Mouse (Mus musculus) limb, embryonic 11.5 days (tissue): ENCODE measurements around the gene Jak1. TPM values are rescaled to one million over a fixed set of nuclear protein-coding genes. Genes with fewer than 3 reads are reported as not detected.

Source experiments
- ATAC-seq: fragments of 200-750 bp; cut with Nextera tagmentation; 2 replicates; pipeline ENCODE4 v1.8.0; 2017; ENCODE audit warnings: low read depth; ENCODE audit not compliant: insufficient number of reproducible peaks, low FRiP score, low TSS enrichment
- DNase-seq: peaks from one replicate; pipeline ENCODE4 v3.0.0-alpha.2; 2015; ENCODE audit warnings: low spot score
- H3K27ac ChIP-seq: fragments of 300-500 bp; sonication (generic); replicated peaks from 2 replicates; pipeline ENCODE4 v1.5.1; 2014; ENCODE audit warnings: low read depth, mild to moderate bottlenecking, low read length
- H3K27me3 ChIP-seq: fragments of 300-500 bp; sonication (generic); 2 replicates; pipeline ENCODE4 v1.6.1; 2014; ENCODE audit warnings: mild to moderate bottlenecking, low read length, mixed read lengths; ENCODE audit not compliant: control insufficient read depth, insufficient read depth
- H3K36me3 ChIP-seq: fragments of 300-500 bp; sonication (generic); 2 replicates; pipeline ENCODE4 v1.6.1; 2014; ENCODE audit warnings: mild to moderate bottlenecking, low read length, moderate library complexity, mixed read lengths; ENCODE audit not compliant: control insufficient read depth, insufficient read depth
- H3K4me1 ChIP-seq: fragments of 300-500 bp; sonication (generic); 2 replicates; pipeline ENCODE4 v1.6.1; 2014; ENCODE audit warnings: low read length, mixed read lengths; ENCODE audit not compliant: control insufficient read depth, insufficient read depth
- H3K4me2 ChIP-seq: fragments of 300-500 bp; sonication (generic); 2 replicates; pipeline ENCODE4 v1.6.1; 2014; ENCODE audit warnings: low read depth, mild to moderate bottlenecking, moderate library complexity; ENCODE audit not compliant: severe bottlenecking
- H3K4me3 ChIP-seq: fragments of 300-500 bp; sonication (generic); 2 replicates; pipeline ENCODE4 v1.5.1; 2014; ENCODE audit warnings: low read depth, low read length
- H3K9ac ChIP-seq: fragments of 300-500 bp; sonication (generic); 2 replicates; pipeline ENCODE4 v1.6.1; 2014; ENCODE audit warnings: mild to moderate bottlenecking, low read length
- H3K9me3 ChIP-seq: fragments of 300-500 bp; sonication (generic); 2 replicates; pipeline ENCODE4 v1.6.1; 2016; ENCODE audit warnings: low read length; ENCODE audit not compliant: control insufficient read depth
- WGBS: fragments of 180-500 bp; shearing (Covaris S2); extraction: QIAGEN DNeasy Blood & Tissue Kit; methylation state at CpG from one replicate; pipeline ENCODE4 v1.1.7; 2014; 5-methylcytosine and 5-hydroxymethylcytosine counted together
- polyA plus RNA-seq: library from polyadenylated mRNA; unstranded; fragments of >200 nt; fragmentation: Nextera tagmentation; extraction: Ambion mirVana; gene quantifications from 2 replicates; pipeline ENCODE4 v1.2.1, GENCODE M21; 2014

Gene Jak1
- polyA plus RNA-seq, 1 experiment from 2014 or later: 61.3 TPM

DNA sequence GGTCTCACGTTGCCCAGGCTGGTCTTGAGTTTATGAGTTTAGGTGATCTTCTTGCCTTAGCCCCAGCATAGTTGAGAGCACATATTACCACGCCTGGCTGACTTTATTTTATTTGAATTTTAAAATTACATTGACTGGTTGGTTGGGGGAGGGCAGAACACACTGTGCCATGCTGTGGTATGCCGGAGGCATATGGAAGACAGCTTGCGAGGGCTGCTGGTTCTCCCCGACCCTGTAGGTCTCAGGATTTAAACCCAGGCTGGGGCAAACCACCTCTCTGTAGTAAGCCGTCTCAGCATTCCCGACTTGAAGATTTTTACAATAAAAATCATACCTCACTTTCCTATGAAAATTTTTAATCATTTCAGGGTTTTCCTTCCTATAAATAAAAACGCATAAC lies 130.1 kb downstream of the Jak1 start:
- Histone ChIP-seq H3K36me3 (no peaks in the 10 kb centered on the region), H3K4me3 (no peak overlapping the region), H3K9ac (no peak overlapping the region), H3K4me1 (no peaks in the 10 kb centered on the region), H3K27ac (no peak overlapping the region), H3K9me3 (no peaks in the 10 kb centered on the region), H3K27me3 (no peaks in the 10 kb centered on the region), H3K4me2 (no peak overlapping the region)
- 86% methylated on average over 8 of the region's 8 CpGs for WGBS
- no peak for DNase-seq
- ATAC-seq: no peak

DNA sequence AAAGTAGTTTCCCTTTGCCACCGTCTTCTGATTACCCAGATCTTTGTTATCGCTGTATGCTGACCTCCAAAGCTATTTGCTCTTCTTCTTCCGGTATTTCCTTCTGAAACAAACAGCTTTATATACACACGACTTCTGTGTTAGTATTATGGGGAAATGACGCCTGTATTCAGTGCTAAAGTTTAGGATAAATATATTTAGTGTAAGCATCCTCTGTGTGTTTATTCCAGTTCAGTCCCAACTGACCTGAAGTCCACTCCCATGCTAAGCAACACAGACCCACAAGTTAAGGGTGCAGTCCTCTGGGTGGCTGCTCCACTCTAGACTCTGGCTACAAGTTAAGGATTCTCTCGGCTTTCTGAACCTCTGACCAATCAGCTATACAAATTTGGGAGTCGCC lies 144.1 kb downstream of the Jak1 start:
- Histone ChIP-seq H3K4me3 (no peak overlapping the region), H3K9me3 (no peaks in the 10 kb centered on the region), H3K4me1 (no peaks in the 10 kb centered on the region), H3K9ac (no peak overlapping the region), H3K27ac (no peak overlapping the region), H3K36me3 (no peaks in the 10 kb centered on the region), H3K4me2 (no peak overlapping the region), H3K27me3 (no peaks in the 10 kb centered on the region)
- DNase-seq (no peak), ATAC-seq (no peak)
- WGBS: 95% methylated on average over 7 of the region's 7 CpGs

DNA sequence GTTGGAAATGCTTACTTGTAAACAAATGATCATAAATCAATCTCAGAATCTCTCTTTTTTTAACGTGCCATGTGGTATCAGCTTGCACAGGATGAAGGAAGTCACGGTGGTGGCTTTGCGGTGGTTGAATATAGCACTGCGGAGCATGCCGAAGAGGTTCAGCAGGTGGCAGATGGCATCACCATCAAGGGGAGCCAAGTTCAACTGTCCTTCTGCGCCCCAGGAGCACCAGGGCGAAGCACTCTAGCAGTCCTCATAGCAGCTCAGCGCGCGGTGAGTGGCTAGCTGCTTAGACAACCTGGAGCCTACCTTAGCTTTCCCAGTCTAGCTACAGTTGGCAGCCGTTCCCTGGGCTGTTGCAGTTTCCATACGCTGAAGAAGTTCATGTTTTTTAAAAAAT lies 158.0 kb downstream of the Jak1 start:
- Histone ChIP-seq H3K9ac (no peak overlapping the region), H3K27me3 (no peaks in the 10 kb centered on the region), H3K4me3 (no peak overlapping the region), H3K27ac (no peak overlapping the region), H3K36me3 (peaks cover 2% of the 10 kb centered on the region; the same call in 1 of the 2 replicates), H3K4me2 (no peak overlapping the region), H3K9me3 (no peaks in the 10 kb centered on the region; the same call in 1 of the 2 replicates), H3K4me1 (no peaks in the 10 kb centered on the region; the same call in 1 of the 2 replicates)
- no peak for ATAC-seq
- no peak for DNase-seq
- 84% methylated on average over 12 of the region's 12 CpGs for WGBS

Other genes starting within 250 kb of the Jak1 start
- not detected in 2 replicates for gene Gm10577, start 244.6 kb downstream of the Jak1 start, polyA plus RNA-seq
- gene Raver2, start 196.3 kb downstream of the Jak1 start, polyA plus RNA-seq: 12.0 and 12.2 TPM in 2 replicates
- gene Ak4, start 154.0 kb upstream of the Jak1 start, polyA plus RNA-seq: 4.6 and 6.7 TPM in 2 replicates
- gene Dnajc6, start 231.4 kb upstream of the Jak1 start, polyA plus RNA-seq: 0.67 and 0.89 TPM in 2 replicates